Mouse (Mus musculus) adrenal gland, adult 2 months (tissue): Measurements from ENCODE around the gene Pex5l. TPM values are rescaled to one million over a fixed set of nuclear protein-coding genes. Genes with fewer than 3 reads are reported as not detected.
A peak's percentile ranks its signal among the peaks of the same experiment; 100 is the strongest.

Experiments
- DNase-seq: peaks from one replicate; pipeline ENCODE4 v3.0.0; 2021
- long read RNA-seq: library from polyadenylated mRNA; stranded (forward); transcript quantifications from one replicate; pipeline ENCODE4 v2.0.0, GENCODE M21; 2021
- polyA plus RNA-seq: library from polyadenylated mRNA; depleted of rRNA; stranded (reverse); fragments of >200 nt; gene quantifications from 2 replicates; pipeline ENCODE4 v1.2.3, GENCODE M21; 2012; rRNA removed
- total RNA-seq, 2 experiments: library from RNA; stranded (reverse); gene quantifications; 2 replicates each; pipeline ENCODE4 v1.2.3; 2021

Gene Pex5l
- total RNA-seq: 1 to 10 TPM in 1 of 2 experiments, under 1 TPM in 1; 0.72 to 1.8 TPM
- polyA plus RNA-seq: 2.9 and 5.0 TPM in 2 replicates
- long read RNA-seq: 0 reads

GRCm38 (mm10) chr3:33142901-33143461, at the start of gene Pex5l:
Gene Pex5l, minus strand, starts transcription at chr3:33143247.
- DNase-seq: peak; percentile 79

DNA sequence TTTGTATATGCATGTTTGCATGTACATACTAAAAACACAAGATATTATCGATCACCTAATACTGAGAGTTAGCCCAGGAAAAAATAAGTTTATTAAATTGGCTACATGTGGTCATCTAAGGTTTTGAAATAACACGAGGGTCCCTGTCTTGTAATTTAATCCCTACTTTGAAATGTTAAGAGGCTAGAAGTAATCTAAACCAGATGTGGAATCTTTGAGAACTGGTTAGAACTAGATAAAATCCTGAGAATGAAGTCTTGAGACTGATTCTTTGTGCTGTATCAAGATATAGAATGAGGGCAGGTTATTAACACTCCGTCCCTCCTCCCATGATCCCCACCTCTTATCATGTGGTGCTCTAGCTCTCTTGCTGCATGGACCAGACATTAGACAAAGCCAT, 22.1 kb upstream of the Pex5l start:
- no peak for DNase-seq

DNA sequence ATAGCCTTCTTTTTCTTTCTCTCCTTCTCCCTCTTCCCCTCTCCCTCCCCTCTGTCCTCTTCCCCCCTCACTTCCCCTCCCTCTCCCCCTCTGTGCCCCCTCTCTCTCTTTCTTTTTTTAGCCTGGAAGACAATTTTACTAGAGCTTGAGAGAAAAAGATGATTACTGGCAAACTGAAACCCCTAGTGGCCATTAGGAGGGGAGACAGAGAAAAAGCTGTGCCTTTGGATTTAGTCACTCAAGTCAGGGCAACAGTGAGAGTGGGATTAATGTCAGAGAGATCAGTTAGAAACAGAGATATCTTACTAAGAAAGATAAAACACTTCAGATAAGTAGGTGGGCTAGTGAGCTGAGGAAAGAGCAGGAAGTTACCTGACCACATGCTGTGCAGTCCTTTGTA, 20.8 kb upstream of the Pex5l start:
- DNase-seq: no peak

GRCm38 (mm10) chr3:33143592-33143991, 545 bp upstream of the Pex5l start:
- no peak for DNase-seq

GRCm38 (mm10) chr3:33142398-33142797, 649 bp downstream of the Pex5l start:
- peak; percentile 9 for DNase-seq

- DNase-seq: no peak
Observed at GRCm38 (mm10) chr3:33129944-33130343, 13.1 kb downstream of the Pex5l start.

GRCm38 (mm10) chr3:33124796-33125195, 18.3 kb downstream of the Pex5l start:
- no peak for DNase-seq

- no peak for DNase-seq
Observed at GRCm38 (mm10) chr3:33105785-33106184, 37.3 kb downstream of the Pex5l start.

- no peak for DNase-seq
Observed at GRCm38 (mm10) chr3:33103501-33103900, 39.5 kb downstream of the Pex5l start.

DNA sequence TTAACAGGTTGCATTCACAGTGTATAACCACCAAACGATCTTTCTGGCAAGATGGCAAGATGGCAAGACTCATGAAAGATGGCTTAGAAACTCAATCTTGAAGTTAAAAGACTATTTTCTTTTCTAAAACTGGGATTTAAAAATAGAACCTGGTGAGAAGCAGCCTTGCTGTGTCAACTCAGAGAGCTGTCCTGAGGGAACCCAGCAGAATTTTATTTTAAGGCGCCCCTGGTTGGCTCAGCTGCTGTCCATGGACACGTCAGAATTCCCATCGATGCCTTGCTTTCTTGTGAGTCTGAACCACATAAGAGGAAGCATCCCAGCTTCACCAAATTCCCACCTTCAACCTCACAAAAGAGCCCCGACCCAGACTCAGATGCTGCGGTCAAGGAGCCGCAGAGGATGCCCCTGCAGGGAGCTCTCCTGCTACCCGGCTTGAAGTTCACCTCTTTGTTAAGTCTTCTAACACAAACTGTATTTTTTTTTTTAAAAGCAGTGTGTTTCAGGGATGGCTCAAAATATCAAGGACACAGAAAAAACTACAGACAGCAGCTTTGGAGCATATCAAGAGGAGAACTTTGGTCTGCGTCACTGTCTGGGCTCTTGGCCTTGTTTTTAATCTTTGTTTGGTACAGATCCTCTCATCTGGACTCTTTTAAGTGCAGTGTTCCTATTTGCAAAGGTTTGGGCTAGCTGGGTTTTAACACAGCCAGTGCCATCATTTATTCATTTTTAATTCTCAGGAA, 44.3 kb downstream of the Pex5l start:
- DNase-seq: peak; percentile 14

GRCm38 (mm10) chr3:33093646-33094045, 49.4 kb downstream of the Pex5l start:
- DNase-seq: no peak

DNA sequence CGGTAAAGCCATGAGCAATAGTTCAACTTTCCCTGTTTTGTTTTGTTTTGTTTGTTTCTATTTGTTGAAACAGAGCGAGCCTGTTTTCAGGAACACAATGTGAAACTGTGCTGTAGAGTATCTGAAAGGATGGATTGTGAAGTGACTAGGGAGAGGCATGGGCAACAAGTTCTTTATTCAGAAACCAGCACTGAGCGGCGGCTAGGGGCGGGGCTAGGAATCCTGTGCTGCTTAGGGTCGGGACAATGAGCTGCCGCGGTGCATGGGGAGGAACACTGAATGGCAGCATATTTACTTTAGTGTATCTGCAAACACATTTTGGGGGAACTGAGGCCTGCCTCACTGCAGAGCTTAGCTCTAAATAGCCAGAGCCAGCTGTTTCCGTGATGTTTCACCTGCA, 53.0 kb downstream of the Pex5l start:
- no peak for DNase-seq

GRCm38 (mm10) chr3:33089470-33089869, 53.6 kb downstream of the Pex5l start:
- no peak for DNase-seq

DNA sequence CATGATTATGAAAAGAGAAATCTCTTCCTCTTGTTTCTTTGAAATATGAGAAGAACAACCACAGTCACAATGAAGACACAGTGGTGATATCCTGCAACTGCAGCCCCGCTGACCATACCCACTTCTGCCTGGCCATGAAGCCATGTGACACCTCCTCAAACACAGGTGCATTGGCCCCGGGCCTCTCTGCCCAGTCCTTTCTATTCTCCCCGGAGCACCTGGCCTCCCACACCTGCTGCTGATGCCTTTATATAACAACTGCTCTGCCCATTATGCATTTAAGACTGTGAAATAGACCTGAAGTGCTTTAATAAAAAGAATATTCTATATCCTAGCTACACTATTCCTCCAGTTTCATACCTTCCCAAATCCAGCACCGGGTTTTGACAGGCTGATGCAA, 54.8 kb downstream of the Pex5l start:
- DNase-seq: no peak

DNA sequence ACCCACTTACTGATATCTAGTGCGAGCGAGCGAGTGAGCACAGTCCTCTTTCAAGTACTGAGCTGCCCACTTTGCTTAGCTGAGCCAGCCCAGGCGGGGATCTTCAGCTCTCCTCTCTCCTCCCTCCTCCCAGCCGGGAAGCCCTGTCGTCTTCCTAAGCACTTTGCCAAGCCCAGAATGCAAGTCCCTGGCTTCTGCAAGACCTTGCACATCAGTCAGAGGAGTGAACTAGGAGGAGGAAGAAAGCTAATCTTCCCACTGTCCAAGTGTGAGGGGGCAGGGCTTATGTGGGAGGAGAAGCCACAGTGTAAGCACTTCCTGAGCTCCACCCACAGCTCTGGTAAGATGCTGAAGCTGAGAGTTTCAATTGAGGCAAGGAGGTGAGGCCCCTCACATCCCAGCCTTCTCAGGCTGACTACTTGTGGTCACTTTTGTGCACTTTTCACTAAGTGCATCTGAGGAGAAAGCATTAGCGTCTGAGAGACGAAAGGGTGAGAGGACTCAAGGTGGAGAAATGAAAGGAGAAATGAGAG, 60.2 kb downstream of the Pex5l start:
- no peak for DNase-seq

DNA sequence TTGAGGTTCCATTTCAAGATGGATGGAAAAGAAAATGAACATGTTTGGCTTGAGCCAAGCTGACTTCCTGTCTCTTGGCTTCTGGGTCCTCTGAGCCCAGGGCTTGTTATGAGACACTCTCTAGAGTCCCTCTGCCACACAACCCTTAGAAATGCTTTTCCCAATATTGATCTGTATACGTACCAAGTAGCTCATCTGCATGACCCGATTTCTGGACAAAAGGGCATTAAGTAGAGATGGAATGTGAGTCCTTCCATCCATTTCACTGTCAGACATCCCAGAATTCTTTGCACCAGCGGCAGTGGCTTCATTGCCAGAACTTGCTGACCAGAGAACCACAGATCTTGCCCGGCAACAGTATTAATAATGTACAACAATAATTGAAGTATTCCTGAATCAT, 61.3 kb downstream of the Pex5l start:
- no peak for DNase-seq

DNA sequence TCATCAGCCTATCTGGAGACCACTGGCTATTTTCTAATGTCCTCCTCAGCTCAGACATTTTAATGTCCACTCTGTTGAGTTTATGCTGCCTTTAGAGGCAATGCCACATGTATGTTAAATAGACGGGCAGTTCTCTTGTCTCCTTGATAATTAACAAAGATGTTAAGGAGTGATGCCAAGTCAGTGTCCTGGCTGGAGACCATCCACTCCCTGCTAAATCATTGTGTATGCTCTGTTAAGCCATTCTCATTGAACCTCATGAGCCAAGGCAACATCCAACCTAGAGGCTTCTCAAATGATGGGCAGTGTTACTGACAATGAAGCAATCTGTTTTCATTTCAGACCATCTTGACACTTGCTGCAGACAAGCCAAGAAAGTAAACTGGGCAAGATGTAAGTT, 63.4 kb downstream of the Pex5l start:
- DNase-seq: no peak

DNA sequence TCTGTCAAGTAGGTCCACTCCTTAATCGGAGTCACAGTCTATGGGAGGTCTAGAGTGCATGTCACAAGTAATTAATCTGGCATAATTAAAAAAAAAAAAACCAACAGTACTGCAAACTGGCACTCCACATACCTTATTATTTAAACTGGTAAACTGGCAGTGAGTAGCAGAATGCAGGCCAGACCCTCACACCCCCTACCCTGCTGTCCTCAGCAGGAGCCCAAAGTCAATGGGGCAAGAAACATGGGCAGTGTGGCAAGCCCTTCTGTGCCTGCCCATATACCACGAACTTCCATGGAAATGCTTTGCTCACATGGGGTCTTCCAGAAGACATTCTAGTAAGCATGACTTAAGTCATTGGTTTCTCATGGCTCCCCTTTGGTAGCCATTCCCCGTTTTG, 63.9 kb downstream of the Pex5l start:
- DNase-seq: no peak

GRCm38 (mm10) chr3:33075696-33076095, 67.4 kb downstream of the Pex5l start:
- peak; percentile 57 for DNase-seq

DNA sequence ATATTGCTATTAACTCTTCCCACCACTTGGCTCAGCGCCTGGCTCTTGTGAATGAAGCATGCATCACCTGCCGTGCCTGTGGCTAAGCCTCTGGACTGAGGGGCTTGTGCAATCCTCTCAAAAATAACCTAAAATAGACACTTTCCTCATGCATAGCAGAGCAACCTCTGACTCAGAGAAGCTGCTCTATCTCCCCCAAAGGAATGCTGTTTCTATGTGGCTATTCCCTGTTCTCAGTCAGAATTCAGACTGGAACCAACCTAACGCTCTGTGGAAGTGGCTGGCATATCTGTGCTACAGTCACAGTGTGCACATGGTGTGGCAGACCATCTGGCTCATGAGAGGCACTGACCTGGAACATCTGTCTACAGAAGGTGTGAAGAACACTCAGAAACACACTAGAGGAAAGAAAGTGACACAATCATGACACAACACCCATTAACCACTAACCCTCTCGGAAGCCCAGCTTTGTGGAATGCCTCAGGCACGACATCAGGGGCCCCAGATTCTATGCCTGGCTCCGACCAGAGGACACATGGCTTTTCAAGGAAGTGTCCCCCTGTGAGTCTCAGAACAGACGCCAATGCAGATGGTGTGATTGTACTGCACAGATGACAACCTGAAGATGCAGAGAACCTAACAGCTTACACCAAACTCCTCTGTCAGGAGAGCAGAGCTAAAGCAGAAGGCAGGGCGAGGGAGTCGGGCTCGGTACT, 68.6 kb downstream of the Pex5l start:
- DNase-seq: no peak

DNA sequence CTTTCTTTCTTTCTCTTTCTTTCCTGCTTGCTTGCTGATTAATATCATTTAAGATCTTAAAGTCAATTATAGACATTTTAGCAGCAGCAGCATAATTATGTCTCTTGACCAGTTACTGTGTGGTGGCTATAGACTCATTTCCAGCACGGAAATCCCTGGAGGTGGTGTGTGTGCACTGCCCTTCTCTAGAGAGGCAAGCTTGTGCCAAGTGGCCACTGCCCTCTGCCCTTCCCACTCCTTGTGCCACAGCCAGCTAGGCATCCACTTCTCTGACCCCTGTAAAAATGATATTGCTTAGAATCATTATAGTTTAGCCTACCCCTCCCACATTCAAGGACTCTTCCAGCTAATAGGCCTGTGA, 69.2 kb downstream of the Pex5l start:
- DNase-seq: peak; percentile 4

- no peak for DNase-seq
Observed at GRCm38 (mm10) chr3:33070771-33071170, 72.3 kb downstream of the Pex5l start.

GRCm38 (mm10) chr3:33068146-33068545, 74.9 kb downstream of the Pex5l start:
- no peak for DNase-seq
